Comparison of ENCODE assay signal across 10 mouse cellular contexts in genomic region chr1:176505441-176505840, GRCm38 (mm10).
"Had no signal": no experiment of that assay in that cellular context is flagged by ENCODE, and none has a peak within 500 bp of the region (broad histone marks: within the 10 kb centered on the region; RNA-seq: fewer than 3 reads in every experiment).

No protein-coding gene starts in this region.

- H3K9me3 ChIP-seq: limb, embryonic 12.5 days; liver, embryonic 13.5 days; midbrain, embryonic 13.5 days had no signal

- H3K27me3 ChIP-seq: limb, embryonic 12.5 days; liver, embryonic 13.5 days; midbrain, embryonic 13.5 days had no signal

- H3K4me2 ChIP-seq: limb, embryonic 12.5 days; liver, embryonic 13.5 days; midbrain, embryonic 13.5 days had no signal

- DNase-seq: liver; liver, embryonic 13.5 days; liver, postnatal 0 days; right cerebral cortex, postnatal 14 days; thymus, postnatal 4 days had no signal

- H3K4me3 ChIP-seq: layer of hippocampus, adult 2 months; limb, embryonic 12.5 days; liver, embryonic 13.5 days; midbrain, embryonic 13.5 days had no signal

- H3K4me1 ChIP-seq: limb, embryonic 12.5 days; liver, embryonic 13.5 days; midbrain, embryonic 13.5 days had no signal

- H3K27ac ChIP-seq: layer of hippocampus, adult 2 months; limb, embryonic 12.5 days; liver, embryonic 13.5 days; midbrain, embryonic 13.5 days; stomach, postnatal 0 days had no signal

- ATAC-seq: intestine, postnatal 0 days; liver, postnatal 0 days; midbrain, embryonic 13.5 days had no signal

- H3K9ac ChIP-seq: limb, embryonic 12.5 days; liver, embryonic 13.5 days; liver, postnatal 0 days; midbrain, embryonic 13.5 days had no signal

- H3K36me3 ChIP-seq: limb, embryonic 12.5 days; liver, embryonic 13.5 days; midbrain, embryonic 13.5 days had no signal
